Mouse (Mus musculus) kidney, postnatal 10 days (tissue): ENCODE measurements at regions not wholly inside any gene's neighbourhood (a gene's known extent, or its start where the extent isn't known, plus 50 kb on each side); places are given as distances from the start of the nearest gene placed in this dataset.
"Not testable (repeated sequence)": the region's sequence is repeated elsewhere in the genome, so short reads cannot be mapped to it uniquely, and the experiment has no call there.

ENCODE experiments used
- DNase-seq: peaks from one replicate; pipeline ENCODE4 v3.0.0; 2021; ENCODE audit warnings: mixed read lengths

DNA sequence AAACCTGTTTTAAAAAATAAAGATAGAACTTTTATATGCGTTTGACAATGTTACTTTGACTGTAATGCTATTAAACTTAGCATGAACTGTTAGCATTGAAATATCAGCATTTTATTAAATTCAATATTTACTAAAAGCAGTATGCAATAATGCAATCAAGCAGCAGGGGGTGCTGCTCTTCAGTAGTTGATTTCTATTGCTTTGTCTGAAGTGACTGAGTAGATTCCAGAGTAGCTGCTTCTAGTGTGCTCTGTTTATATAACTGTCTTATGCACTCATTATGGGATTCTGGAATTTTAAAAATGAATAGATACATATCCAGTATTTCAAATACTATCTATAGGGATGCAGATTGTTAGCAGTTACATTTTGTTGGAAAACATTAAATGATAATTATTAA lies 146.2 kb downstream of the Gm28710 start:
- DNase-seq = peak; percentile 63

DNA sequence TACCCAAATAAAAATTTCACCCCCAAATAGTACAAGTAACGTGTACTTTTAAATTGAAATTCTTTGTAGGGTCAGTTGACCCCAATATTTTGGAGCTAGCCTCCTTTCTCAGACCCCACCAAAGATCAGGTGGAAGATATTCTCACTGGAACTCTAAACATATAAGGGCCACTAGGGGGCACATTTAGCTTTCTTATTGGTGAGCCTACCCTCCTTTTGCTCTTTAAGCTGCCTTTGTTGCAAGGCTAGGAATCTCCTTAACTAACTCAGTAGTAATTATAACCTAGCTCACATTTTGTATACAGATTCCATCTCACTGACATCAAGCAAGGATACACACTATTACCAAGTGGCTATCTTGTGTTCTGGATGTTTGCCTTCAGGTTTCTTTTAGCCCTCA lies 155.8 kb downstream of the Gm28710 start:
- DNase-seq = peak; percentile 8

DNA sequence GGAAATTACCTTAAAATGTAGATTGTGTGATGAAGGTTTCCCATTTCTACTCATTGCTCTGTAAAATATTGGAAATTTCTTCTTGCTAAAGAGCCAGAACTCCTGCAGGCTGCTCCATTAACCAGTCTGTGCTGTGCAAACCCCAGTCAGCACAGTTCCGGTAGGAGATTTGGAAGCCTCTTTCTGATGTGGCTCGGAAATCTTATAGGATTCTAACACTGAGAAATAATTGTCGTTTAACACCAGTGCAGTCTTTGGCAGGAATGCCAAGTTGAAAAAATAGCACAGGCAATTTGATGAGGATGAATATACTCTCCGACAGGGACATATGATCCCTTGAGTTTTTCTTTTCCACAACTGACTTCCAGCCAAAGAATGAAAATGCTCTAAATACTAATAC lies 176.1 kb downstream of the Gm28710 start:
- DNase-seq = no peak

DNA sequence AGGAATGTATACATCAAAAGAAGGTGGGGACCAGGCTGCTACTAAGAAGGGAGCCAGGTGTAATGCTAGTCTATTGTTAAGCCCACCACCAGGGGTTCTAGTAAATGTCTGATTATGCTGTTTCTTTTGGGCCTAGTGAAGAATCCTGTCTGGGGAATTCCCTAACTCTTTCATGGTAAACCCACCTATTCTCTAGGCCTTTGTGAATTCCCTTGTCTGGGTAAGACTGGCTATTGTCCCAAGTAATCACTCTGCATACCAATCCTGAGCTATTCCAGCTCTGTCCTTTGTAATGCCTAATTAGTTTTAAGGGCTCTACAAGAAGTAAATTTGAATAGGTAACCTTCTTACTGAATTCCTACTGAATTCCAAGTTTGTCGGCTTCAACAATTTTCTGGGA lies 177.2 kb downstream of the Gm28710 start:
- not testable (repeated sequence) for DNase-seq

DNA sequence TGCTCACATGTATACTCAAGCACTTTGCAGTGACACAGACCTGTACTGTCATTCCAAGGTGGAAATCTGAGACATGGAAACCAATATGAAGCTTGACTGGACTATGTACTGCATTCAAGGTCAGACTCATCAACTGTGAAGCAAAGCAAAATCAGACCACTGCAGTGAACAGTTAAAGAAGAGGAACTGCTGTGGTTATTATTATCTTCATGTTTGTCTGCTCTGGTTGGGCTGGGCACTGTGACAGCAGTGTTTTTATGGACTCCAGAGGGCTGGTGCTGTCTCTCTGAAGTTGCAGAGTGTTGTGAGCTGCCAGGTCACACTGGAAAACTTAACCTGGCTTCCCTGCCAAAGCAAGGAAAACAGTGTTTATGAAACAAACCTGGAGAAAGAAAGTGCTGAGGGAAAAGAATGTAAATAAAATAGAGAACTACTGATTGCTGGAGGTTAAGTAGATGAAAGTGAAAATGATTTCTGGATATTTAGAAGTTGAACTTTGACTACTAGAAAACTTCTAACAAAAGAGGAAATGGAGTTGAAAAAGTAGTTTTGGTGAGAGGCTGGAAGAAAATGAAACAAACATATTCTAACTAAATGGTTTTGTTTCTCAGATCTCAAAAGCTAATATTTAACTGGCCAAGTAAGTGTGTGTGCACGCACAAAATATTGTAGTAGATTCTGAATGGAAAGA lies 181.7 kb downstream of the Gm28710 start:
- peak; percentile 9 for DNase-seq

DNA sequence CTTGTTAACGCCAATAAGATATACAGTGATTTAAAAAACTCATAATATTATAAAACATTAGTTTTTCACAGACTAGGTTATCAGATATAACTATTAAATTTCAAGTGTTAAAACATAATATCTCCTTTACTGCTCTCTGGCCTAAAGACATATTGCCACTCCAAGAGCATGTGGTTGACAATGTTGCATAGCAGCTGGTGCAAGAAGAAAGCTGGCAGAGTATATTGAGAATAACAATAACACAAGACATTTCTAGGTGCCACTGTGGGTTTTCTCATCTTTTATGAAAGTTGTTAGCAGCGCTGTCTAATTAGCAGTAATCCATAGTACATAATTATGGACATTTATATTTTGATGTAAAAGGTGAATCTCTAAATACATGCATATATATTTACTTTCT lies 184.4 kb downstream of the Gm28710 start:
- no peak for DNase-seq

DNA sequence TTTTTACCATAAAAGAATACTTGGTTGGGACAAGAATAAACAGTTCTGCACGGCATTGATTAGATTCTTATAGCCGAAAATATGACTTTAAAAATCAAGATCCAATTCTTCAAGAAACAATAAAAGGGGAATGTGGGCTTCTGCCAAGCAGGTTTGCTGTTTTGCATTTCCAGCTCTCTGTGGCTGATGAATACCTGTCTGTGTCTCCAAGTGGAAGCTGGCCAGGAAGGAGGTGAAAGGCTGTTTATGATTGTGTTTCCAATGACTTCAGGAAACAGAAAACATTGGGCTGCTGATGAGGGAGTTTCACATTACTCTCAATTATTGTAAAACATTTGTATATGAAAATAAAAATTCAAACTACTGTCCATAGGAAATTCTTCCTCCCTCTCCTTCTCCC lies 193.3 kb downstream of the Gm28710 start:
- no peak for DNase-seq

DNA sequence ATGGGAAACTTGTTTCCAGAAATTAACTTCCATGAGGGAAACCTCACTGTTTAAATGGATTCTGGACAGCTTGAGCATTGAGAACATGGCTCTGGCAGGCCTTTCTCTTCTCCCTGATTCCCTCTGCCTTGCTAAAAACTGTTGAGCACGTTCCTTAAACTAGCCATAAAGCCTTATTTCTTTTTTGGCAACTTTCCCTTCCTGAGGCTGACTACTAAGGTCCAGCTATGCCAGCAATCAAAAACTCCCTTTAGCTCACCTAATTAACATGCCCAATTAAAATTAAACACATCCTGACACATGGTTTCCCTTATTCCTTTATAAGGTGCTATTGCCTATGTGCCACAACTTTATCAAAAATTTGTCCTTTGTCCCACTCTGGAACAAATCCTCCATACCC lies 199.9 kb downstream of the Gm28710 start:
- no peak for DNase-seq

DNA sequence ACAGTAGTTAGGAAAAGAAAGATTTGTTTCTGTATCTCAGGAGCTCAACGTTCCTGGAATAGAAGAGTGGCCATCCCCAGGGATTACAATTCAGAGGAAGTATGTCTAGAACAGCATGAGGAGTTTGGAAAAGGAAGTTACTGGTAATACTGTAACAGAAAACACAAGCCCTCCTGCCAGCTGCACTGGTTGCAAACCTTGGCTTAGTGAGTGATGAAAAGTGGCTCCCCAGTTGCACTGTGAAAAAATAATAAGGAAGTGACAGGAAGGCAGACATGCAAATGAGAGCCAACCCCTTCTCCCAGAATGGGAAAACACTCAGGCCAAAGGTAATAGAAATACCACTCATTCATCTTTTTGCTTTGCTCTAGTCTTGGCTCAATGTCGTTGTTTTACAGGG lies 207.6 kb downstream of the Gm28710 start:
- no peak for DNase-seq

DNA sequence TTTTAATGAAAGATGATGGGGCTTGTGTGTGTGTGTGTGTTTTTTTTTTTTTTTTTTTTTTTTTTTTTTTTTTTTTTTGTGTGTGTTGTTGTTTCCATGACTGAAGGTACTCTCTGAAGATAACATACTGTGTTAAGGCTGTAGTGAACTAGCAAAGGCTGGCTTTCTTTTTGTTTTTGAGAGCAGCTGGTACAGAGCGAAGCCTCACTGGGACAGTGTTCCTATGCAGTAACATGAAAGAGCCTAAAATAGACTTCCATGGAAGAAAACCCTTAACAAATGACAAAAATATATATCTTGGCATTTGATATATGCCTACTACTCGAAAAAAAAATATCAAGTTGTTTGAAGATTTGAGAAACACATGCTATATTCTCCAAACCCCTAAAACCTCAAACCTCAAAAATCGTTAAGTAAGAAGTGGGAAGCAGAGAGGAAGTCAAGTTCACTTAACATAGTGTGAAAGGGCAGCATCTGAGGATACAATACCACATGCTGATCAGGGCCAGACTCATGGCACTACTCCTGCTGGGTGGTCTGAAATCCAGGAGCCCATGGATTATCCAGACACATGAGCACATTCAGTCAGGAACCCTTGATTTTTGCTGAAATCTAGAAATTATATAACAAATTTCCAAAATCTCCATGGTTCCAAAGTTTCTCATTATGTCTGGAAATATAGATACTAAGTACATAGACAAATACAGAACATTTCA lies 215.4 kb downstream of the Gm28710 start:
- DNase-seq = no peak

DNA sequence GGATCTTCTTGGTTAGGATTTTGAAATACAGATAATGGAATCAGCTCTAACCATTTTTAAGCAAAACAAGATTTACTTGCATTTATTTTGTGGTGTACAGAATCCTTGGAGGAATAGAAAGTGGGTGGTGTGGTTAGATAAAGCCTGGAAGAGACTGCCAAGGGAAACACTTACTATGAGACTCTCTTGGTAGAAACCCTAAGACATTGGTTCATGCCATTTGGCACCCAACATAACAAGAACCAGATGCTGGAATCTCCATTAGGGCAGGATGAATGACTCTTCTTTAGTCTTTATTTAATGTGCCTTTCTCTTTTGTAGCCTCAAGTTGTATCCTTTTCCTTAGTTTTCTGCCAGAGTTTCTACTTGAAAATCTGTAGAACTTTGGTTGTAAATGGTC lies 230.0 kb downstream of the Gm28710 start:
- DNase-seq = no peak

DNA sequence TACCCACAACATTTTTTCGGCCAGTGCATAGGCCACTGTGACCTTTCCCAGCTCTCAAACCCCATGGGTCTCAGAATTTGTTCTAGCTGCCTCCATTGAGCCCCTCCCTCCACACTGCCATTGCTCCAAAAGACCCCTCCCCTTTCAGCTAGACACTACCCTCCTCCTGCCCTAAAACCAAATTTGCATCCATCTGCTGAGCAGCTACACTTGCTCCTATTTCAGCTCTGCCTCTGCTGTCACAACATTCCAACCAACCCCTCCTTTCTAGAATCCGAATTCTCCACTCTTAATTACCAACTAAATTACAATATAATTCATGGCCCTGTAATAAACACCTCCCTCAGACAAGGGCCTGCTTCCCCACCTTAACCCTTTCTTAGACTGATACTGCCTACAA lies 262.3 kb downstream of the Gm28710 start:
- DNase-seq = no peak

DNA sequence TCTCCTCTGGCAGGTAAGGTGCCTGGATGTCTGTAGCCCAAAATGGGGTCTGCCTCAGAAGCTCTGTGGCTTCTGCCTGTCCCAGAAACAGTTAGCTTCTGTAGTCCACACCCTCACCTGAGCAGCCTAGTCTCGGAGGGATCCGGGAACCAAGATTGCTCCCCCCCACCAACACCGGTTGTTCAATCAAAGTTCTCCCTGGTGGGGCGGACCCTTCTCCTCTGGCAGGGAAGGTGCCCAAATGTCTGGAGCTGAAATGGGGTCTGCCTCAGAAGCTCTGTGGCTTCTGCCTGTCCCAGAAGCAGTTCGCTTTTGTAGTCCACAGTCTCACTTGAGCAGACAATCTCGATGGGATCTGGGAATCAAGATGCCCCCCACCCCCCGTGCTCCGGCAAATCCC lies 273.0 kb downstream of the Gm28710 start:
- no peak for DNase-seq

DNA sequence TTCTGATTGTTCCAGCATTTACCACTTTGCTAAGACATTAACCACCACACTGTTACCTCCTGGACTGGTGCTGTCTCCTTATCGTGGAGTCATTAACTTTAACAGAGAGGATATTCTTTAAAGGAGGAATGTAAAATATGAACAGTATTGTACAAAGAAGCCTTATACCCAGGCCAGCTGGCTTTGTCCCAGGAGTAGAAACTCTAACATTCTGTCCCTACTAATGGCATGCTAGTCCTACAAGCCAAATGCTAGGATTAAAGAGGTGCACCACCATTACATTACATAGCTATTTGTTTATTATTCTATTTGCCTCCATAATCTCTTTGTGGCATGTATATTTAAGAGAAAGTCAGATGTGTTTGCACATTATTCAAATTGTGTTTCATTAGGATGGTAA lies 288.8 kb downstream of the Gm28710 start:
- no peak for DNase-seq

DNA sequence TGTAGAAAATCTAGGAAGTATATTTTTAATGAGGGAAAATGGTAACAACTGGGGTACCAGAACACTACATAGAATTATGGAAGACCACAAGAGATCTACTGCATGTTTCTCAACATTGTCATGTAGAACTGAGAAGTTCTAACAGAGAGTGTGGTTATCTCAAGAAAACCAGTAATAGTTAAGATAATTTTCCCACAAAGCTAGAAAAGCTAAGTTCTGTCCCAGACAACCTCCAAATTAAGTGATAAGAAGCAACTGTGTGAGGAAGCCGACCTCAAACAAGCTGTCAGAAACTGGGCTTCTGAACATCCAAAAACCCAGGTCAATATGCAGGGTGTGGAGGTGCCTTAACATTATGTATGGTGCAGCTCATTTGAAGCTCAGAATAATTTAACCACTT lies 261.4 kb upstream of the Speer4f2 start:
- DNase-seq = no peak

DNA sequence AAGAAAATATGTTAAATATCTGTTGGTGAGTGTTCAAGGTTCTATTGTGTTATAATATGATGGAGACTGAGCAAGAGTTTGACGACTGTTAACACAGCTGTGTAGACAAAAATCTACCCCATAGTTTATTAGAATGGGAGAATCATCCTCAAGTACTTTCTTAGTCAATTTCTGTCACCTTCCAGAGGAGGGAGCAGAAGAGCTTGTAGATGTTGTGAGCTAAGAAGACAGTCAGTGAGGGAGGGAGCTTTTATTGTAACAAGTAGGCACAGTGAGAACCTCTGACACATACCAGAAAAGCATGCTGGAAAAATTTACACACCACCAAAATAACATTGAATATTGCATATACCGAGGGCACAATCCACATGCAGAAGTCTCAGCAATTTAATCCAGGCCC lies 261.0 kb upstream of the Speer4f2 start:
- no peak for DNase-seq

DNA sequence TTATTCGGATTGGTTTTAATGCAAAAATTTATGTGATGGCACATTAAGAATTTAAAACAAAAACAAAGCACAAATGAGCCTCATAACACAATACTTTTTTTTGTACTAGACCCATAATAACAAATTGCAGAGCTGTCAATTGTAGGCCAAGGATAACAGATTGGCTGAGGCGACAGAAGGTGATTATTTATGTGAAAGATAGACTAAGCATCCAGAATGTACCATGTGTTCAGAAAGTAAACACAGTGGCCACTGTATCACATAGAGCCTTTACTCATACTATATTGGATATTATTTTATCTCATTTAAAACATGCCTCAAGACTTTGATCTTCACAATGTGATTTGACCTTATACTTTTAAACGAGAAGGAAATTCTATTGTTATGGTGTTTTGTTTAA lies 257.9 kb upstream of the Speer4f2 start:
- no peak for DNase-seq

DNA sequence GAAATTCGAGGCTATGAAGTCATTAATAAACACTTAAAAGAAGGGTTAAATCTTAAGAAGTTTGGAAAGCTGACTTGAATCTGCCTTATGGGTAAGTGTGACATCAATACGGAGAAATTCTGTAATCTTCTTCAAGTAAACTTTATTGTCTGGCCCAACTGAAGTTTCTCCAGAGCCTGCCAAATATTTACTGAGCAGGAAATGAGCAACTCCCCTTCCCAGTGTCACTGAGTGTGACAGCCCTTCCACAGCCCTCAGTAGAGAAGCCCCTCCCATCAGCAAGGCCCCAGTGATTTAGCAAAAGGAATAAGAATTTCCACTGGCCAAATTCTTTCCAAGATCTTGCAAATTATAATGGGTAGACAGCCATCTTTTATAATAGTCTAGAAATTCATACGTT lies 256.9 kb upstream of the Speer4f2 start:
- peak; percentile 26 for DNase-seq

DNA sequence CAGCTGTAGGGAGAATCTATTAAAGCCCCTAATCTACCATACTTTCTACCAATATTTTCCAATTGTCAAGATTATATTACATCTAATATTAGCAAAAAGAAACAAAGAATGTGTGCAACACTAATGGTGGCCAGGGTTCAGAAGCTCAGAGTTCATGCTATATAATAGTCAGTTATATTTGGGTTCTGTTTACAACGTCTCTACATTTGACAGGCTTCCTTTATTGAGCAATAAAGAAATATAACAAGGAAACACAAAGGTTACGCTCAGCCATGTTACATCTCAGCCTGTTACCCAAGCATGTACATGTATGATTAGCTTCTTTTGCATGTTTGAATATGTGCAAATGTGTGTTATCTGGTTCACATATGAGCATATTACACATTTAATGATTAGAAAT lies 247.7 kb upstream of the Speer4f2 start:
- DNase-seq = no peak

DNA sequence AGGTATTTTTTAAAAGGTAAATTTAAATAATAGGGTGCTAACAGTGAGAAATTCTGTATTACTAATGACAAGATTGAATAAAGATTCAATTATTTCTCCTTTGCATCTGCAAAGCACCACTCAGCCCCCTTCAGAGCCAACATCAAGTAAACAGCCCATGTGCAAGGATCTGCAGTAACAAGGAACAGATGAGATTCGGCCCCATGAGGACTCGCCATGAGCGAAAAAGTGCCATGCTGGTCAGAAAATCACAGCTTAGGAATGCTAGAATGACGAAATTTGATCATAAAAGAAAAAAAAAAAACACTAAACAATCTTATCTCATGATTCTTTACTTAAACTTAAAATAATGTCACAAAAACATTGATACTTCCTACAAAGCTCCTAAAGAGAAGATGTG lies 245.5 kb upstream of the Speer4f2 start:
- no peak for DNase-seq

DNA sequence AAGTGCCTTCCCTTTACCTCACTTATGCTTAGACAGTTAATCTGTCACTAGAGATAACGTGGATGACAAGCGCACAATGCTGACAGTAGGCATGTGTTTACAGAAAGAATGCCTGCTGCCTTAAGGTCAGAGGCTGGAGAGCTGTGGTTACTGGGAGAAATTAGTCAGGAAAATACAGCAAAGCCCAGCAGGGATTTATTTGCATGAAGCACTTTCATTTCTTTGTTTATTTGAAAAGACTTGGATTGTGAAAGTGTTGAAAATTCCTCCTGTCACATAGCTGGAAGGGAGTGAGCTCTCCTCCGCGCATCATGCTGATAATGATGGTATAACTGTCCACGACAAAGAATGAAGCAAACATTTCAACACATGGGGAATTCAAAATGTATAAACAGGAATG lies 237.5 kb upstream of the Speer4f2 start:
- no peak for DNase-seq

DNA sequence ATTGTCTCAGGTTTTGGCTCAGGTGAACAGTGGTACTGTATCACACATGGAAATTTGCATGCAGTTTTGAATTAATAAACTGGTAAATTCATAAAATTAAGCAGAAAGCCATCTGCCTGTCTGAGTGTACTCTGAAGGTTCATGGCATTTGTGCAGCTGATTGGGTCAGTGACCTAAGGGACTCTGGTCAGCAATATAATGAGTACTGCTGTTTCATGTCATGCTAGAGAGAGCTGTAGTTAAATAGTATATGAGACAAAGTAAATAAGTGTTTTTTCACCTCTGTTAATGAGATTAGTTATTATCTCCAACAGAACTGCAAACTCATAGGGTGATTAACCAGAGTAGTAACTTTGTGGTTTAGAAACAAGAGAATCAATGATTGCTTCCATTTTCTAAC lies 231.4 kb upstream of the Speer4f2 start:
- DNase-seq = peak; percentile 23

DNA sequence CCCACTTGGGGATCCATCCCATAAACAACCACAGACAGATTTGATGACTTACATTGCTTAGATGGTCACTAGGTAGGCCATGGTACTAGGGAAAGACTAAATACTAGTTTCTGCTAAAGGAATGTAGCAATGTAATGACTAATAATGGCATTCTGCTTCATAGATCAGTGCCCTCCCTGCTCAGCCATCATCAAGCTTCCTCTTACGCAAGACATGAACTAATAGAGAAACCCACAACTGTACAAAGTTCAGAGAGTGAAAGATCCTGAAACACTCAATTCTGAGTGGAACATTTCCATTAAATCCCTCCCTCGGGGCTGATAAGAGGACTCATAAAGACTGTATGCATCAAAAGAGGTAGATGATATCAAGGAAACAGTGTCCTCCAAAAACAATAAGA lies 198.4 kb upstream of the Speer4f2 start:
- DNase-seq = no peak

DNA sequence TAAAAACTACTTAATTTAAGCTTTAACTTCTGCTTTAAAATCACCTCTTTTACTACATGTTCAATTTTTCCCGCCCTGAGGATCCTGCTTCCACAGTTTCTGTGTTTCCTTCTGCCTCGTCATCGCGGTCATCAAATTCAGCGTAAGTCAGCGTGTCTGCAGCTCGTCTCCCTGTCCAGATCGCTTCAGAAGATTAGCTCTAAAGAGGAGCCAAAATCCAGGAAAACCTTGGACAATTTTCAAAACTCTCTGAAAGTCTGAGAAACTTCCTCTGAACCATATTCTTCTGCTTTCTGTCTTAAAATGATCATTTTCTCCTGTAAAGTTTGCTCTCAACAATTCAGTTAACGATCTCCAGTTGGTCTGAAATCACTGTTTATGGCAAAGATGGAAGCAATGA lies 196.2 kb upstream of the Speer4f2 start:
- DNase-seq = peak; percentile 14
